Mouse (Mus musculus): ENCODE data around the gene Gm17018. TPM values are rescaled to one million over a fixed set of nuclear protein-coding genes. Genes with fewer than 3 reads are reported as not detected.

The Gm17018 gene
- polyA plus RNA-seq, 1 experiment from 2014 or later, result 44.0 TPM

- Histone ChIP-seq H3K4me3 (replicated peaks; ENCODE audit: low read length) (no peak overlapping the region), H3K27ac (ENCODE audit: low read length) (no peak overlapping the region), H3K4me1 (replicated peaks; ENCODE audit: control insufficient read depth, insufficient read depth, low read length) (no peaks in the 10 kb centered on the region), H3K36me3 (ENCODE audit: control insufficient read depth, insufficient read depth) (no peaks in the 10 kb centered on the region), H3K27me3 (replicated peaks; ENCODE audit: control insufficient read depth, insufficient read depth, low read length) (no peaks in the 10 kb centered on the region), H3K9ac (replicated peaks; ENCODE audit: low read depth, low read length) (no peak overlapping the region), H3K4me2 (ENCODE audit: low read length) (no peak overlapping the region), H3K9me3 (ENCODE audit: control insufficient read depth, low read length) (no peaks in the 10 kb centered on the region)
- 86% methylated on average over 4 of the region's 4 CpGs for WGBS
- no peak for ATAC-seq
Measured at GRCm38 (mm10) chr19:45623710-45624109, 63.3 kb downstream of the Gm17018 start.

- Histone ChIP-seq H3K4me1 (replicated peaks; ENCODE audit: control insufficient read depth, insufficient read depth, low read length) (no peaks in the 10 kb centered on the region), H3K27me3 (replicated peaks; ENCODE audit: control insufficient read depth, insufficient read depth, low read length) (no peaks in the 10 kb centered on the region), H3K36me3 (ENCODE audit: control insufficient read depth, insufficient read depth) (0 out of 2 replicates have a peak, but pooled peaks cover 2% of the 10 kb centered on the region), H3K27ac (ENCODE audit: low read length) (no peak overlapping the region), H3K4me3 (replicated peaks; ENCODE audit: low read length) (no peak overlapping the region), H3K4me2 (ENCODE audit: low read length) (no peak overlapping the region), H3K9me3 (ENCODE audit: control insufficient read depth, low read length) (no peaks in the 10 kb centered on the region), H3K9ac (replicated peaks; ENCODE audit: low read depth, low read length) (no peak overlapping the region)
- 51% methylated on average over 3 of the region's 3 CpGs for WGBS
- no peak for ATAC-seq
Measured at GRCm38 (mm10) chr19:45627036-45627435, 66.6 kb downstream of the Gm17018 start.

- H3K9me3 ChIP-seq (ENCODE audit: control insufficient read depth, low read length), result no peaks in the 10 kb centered on the region
- 25% methylated on average over 6 of the region's 6 CpGs for WGBS
- H3K4me3 ChIP-seq (replicated peaks; ENCODE audit: low read length), result no peak overlapping the region
- 0 out of 2 replicates have a peak, but pooled peaks cover 2% of the 10 kb centered on the region for H3K36me3 ChIP-seq (ENCODE audit: control insufficient read depth, insufficient read depth)
- H3K4me1 ChIP-seq (replicated peaks; ENCODE audit: control insufficient read depth, insufficient read depth, low read length), result no peaks in the 10 kb centered on the region
- no peaks in the 10 kb centered on the region for H3K27me3 ChIP-seq (replicated peaks; ENCODE audit: control insufficient read depth, insufficient read depth, low read length)
- H3K27ac ChIP-seq (ENCODE audit: low read length), result no peak overlapping the region
- no peak overlapping the region for H3K4me2 ChIP-seq (ENCODE audit: low read length)
- no peak overlapping the region for H3K9ac ChIP-seq (replicated peaks; ENCODE audit: low read depth, low read length)
- ATAC-seq, result no peak
Measured at GRCm38 (mm10) chr19:45628649-45629048, 68.2 kb downstream of the Gm17018 start.

GRCm38 (mm10) chr19:45629219-45629618 lies 68.8 kb downstream of the Gm17018 start:
- Histone ChIP-seq H3K27me3 (replicated peaks; ENCODE audit: control insufficient read depth, insufficient read depth, low read length) (no peaks in the 10 kb centered on the region), H3K36me3 (ENCODE audit: control insufficient read depth, insufficient read depth) (0 out of 2 replicates have a peak, but pooled peaks cover 2% of the 10 kb centered on the region), H3K9me3 (ENCODE audit: control insufficient read depth, low read length) (no peaks in the 10 kb centered on the region), H3K4me1 (replicated peaks; ENCODE audit: control insufficient read depth, insufficient read depth, low read length) (no peaks in the 10 kb centered on the region), H3K9ac (replicated peaks; ENCODE audit: low read depth, low read length) (no peak overlapping the region), H3K4me3 (replicated peaks; ENCODE audit: low read length) (no peak overlapping the region), H3K27ac (ENCODE audit: low read length) (no peak overlapping the region), H3K4me2 (ENCODE audit: low read length) (no peak overlapping the region)
- no peak for ATAC-seq
- WGBS, result 88% methylated on average over 3 of the region's 3 CpGs

Other genes starting within 250 kb of the Gm17018 start
- gene Btrc, start 196.9 kb upstream of the Gm17018 start, polyA plus RNA-seq (2015; fragmentation: Nextera tagmentation; extraction: Ambion mirVana), result 65.1 and 65.8 TPM in 2 replicates
- gene Poll, start 84 bp upstream of the Gm17018 start, polyA plus RNA-seq (2015; fragmentation: Nextera tagmentation; extraction: Ambion mirVana), result 12.8 and 14.6 TPM in 2 replicates
- 3.2 and 5.7 TPM in 2 replicates for gene Fbxw4, start 99.7 kb downstream of the Gm17018 start, polyA plus RNA-seq (2015; fragmentation: Nextera tagmentation; extraction: Ambion mirVana)
- 0.31 and 0.43 TPM in 2 replicates for gene Fgf8, start 182.3 kb downstream of the Gm17018 start, polyA plus RNA-seq (2015; fragmentation: Nextera tagmentation; extraction: Ambion mirVana)
- gene Npm3, start 189.0 kb downstream of the Gm17018 start, polyA plus RNA-seq (2015; fragmentation: Nextera tagmentation; extraction: Ambion mirVana), result 6.7 and 10.6 TPM in 2 replicates
- 77.0 and 90.5 TPM in 2 replicates for gene Mgea5, start 223.2 kb downstream of the Gm17018 start, polyA plus RNA-seq (2015; fragmentation: Nextera tagmentation; extraction: Ambion mirVana)